Mouse (Mus musculus) adrenal gland, postnatal 10 days (tissue): ENCODE data around the gene Tle6. TPM values are rescaled to one million over a fixed set of nuclear protein-coding genes. Genes with fewer than 3 reads are reported as not detected.

Experiments
- DNase-seq: peaks from one replicate; pipeline ENCODE4 v3.0.0; 2021; ENCODE audit warnings: mixed read lengths
- total RNA-seq, 2 experiments: library from RNA; stranded (reverse); gene quantifications; 2 replicates each; pipeline ENCODE4 v1.2.3; 2021

Gene Tle6
- total RNA-seq, 2 experiments from 2014 or later, result 8.7 to 10.8 TPM

GRCm38 (mm10) chr10:81541363-81541762, 59.5 kb downstream of the Tle6 start:
- no peak for DNase-seq

Other genes starting within 250 kb of the Tle6 start
- gene Mfsd12, start 243.6 kb downstream of the Tle6 start, total RNA-seq, result 10 to 100 TPM; 17.8 to 22.8 TPM
- gene 4930404N11Rik, start 235.3 kb downstream of the Tle6 start, total RNA-seq, result 1 to 10 TPM; 1.1 to 2.3 TPM
- gene Fzr1, start 222.6 kb downstream of the Tle6 start, total RNA-seq, result 10 to 100 TPM; 42.1 to 51.7 TPM
- gene Dohh, start 216.6 kb downstream of the Tle6 start, total RNA-seq, result 10 to 100 TPM; 52.8 to 54.2 TPM
- gene Gm48551, start 216.6 kb downstream of the Tle6 start, total RNA-seq, result 1 to 10 TPM; 1.1 to 1.6 TPM
- gene Gm48552, start 212.1 kb downstream of the Tle6 start, total RNA-seq, result 1 to 10 TPM in 1 of 2 experiments, under 1 TPM in 1; 0.45 to 1.9 TPM
- 1 to 10 TPM; 1.2 to 1.6 TPM for gene Smim24, start 208.0 kb downstream of the Tle6 start, total RNA-seq
- gene Nfic, start 145.4 kb downstream of the Tle6 start, total RNA-seq, result 100 to 1,000 TPM in 1 of 2 experiments, 10 to 100 TPM in 1; 99.9 to 129 TPM
- gene Celf5, start 118.4 kb downstream of the Tle6 start, total RNA-seq, result 1 to 10 TPM in 1 of 2 experiments, under 1 TPM in 1; 0.84 to 2.2 TPM
- 10 to 100 TPM; 90.9 to 93.8 TPM for gene Ncln, start 104.7 kb downstream of the Tle6 start, total RNA-seq
- 1 to 10 TPM; 2.9 TPM for gene S1pr4, start 100.9 kb downstream of the Tle6 start, total RNA-seq
- 1 to 10 TPM in 1 of 2 experiments, under 1 TPM in 1; 0.66 to 1.1 TPM for gene Gna15, start 76.8 kb downstream of the Tle6 start, total RNA-seq
- gene Gna11, start 55.9 kb downstream of the Tle6 start, total RNA-seq, result 10 to 100 TPM; 63.8 to 72.7 TPM
- gene Aes, start 41.6 kb downstream of the Tle6 start, total RNA-seq, result 100 to 1,000 TPM; 541 to 611 TPM
- 10 to 100 TPM; 10.9 to 18.1 TPM for gene Tle2, start 26.5 kb downstream of the Tle6 start, total RNA-seq
- 1 to 10 TPM; 1.1 to 1.8 TPM for gene BC025920, start 5.2 kb upstream of the Tle6 start, total RNA-seq
- 10 to 100 TPM; 17.3 to 24.7 TPM for gene Sirt6, start 26.7 kb upstream of the Tle6 start, total RNA-seq
- 10 to 100 TPM; 15.2 to 26.7 TPM for gene Ankrd24, start 27.5 kb upstream of the Tle6 start, total RNA-seq
- gene Gm10778, start 48.0 kb upstream of the Tle6 start, total RNA-seq, result 1 to 10 TPM; 2.8 to 3.2 TPM
- gene Zfp433, start 103.8 kb upstream of the Tle6 start, total RNA-seq, result 1 to 10 TPM; 5.6 to 8.6 TPM
- gene Gm3055, start 170.1 kb upstream of the Tle6 start, total RNA-seq, result 1 to 10 TPM; 2.1 to 3.4 TPM
- gene Gm4767, start 211.1 kb upstream of the Tle6 start, total RNA-seq, result 1 to 10 TPM; 1.7 to 3.2 TPM